Mouse (Mus musculus): ENCODE results near the gene 6430548M08Rik.

DNA sequence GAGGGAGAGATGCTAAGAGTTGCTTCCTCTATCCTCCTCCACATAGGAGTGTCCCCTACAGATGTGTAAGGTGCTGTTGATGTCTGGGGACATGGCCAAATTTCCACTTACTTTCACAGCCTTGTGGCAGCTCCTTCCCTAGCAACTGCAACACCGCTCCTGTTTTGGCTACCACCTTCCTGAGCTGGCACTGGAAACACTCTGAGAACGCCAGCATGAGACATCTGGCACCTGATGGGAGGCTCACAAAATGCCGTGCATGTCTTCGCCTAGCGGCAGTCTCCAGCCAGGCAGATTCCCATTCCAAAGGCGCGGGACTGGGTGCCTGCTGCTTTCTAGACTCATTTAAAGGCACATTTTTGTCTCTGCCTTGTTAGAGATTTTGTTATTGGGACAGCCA is 22.7 kb downstream of the 6430548M08Rik start:
- TF ChIP-seq CTCF (conservative IDR thresholded peaks at IDR 0.05; ENCODE audit: insufficient read depth, insufficient read length, low read depth, low read length) (no peak), POLR2A (IDR thresholded peaks at IDR 0.05; ENCODE audit: low read depth, low read length) (no peak)
